Mouse (Mus musculus) stomach, postnatal 0 days (tissue): Measurements from ENCODE around the gene Zfp69.

Source experiments
- CTCF ChIP-seq: IDR thresholded peaks from 2 replicates; pipeline ENCODE4 v1.5.1; 2016; ENCODE audit warnings: antibody characterized with exemption, low read depth, mild to moderate bottlenecking, moderate library complexity
- EP300 ChIP-seq: optimal IDR thresholded peaks from 2 replicates; pipeline ENCODE3; 2016; ENCODE audit warnings: antibody characterized with exemption

- TF ChIP-seq CTCF: no peak
- TF ChIP-seq EP300: no peak
Measured at GRCm38 (mm10) chr4:120913443-120913842, 38.1 kb downstream of the Zfp69 start.
